Mouse (Mus musculus) ovary, postnatal 14 days (tissue): Measurements from ENCODE around the gene Parm1.

Source experiments
- DNase-seq: peaks from one replicate; pipeline ENCODE4 v3.0.0; 2022; ENCODE audit warnings: low spot score

Parm1 gene

DNA sequence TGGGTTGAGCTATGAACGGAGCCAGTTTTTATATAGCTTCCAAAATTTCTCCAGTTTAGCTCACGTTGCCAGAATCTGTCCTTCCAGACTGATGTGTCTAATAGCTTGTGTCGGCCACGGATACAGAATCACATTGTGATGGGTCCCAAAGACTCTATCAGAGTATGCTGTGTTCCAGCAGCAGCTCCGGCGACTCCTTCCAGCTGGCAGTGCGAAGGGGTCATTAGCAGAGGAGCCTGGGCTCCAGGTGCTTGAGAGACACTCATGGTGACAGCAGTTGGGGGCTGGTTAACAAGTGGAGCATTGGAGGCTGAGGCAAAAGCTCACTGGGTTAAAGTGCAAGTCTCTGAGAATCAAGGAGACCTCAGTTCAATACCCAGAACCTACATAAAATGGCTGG lies 61.5 kb downstream of the Parm1 start:
- DNase-seq = no peak

DNA sequence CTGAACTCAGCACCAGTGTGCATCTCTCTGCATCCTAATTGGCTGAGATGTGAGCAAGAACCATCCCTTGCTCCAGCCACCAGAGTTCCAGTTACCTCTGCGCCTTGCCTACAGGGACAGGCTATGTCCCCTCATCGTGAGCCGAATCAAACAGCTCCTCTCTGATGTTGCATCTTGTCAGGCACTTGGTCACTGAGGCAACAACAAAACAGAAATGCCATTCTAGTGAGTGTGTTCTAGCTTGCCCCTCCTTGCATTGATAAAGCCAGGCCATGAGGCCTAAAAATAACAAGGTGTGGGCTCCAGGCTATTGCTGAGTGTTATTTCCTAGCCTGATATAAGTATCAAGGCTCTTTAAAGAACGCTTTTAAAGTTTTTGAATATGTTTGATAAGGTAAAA lies 64.4 kb downstream of the Parm1 start:
- DNase-seq = no peak

DNA sequence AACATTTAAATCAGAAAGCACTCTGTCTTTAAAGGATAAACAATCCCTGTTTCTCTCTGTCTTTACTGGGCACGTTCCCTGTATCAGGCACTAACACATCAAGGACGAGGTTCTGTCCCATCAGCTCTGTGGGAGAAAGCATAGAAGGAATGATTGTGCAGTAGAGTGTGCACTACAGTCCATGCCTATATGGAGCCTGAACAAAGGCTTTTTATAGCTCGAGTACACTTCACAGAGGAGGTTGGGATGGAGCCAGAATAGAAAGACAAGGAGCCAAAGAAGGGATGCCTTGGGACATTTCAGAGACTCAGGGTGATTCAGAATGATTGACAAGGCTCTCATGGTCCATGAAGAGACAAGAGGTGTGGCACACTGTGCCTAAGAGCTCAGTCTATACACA lies 68.8 kb downstream of the Parm1 start:
- no peak for DNase-seq

DNA sequence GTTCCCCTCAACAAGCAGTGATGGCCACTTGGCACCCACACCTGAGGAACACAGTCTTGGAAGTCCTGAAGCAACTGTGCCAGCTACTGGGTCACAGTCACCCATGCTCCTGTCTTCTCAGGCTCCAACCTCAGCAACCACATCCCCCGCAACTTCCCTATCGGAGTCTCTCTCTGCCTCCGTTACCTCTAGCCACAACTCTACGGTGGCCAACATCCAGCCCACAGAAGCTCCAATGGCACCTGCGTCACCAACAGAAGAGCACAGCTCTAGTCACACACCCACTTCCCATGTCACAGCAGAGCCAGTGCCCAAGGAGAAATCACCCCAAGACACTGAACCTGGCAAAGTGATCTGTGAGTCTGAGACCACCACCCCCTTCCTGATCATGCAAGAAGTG lies 76.7 kb downstream of the Parm1 start:
- no peak for DNase-seq

DNA sequence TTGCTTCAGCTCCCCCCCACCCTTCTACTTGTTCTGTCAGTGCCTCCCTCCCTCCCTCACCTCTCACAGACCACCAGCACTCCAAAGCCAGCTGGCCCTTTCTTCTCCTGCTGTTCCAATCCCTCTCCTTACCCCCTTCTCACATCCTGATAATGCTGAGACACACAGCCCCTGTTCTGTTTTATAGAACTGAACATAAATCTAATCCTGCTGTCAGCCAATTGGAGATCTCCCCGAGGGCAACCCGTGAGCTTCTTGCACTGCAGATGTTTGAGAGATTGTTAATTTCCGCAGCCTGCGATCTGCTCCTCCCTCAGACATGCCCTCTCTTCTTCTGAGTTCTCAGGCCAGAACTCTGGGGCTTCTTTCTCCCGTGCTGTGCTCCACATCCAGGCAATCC lies 79.8 kb downstream of the Parm1 start:
- DNase-seq = no peak

DNA sequence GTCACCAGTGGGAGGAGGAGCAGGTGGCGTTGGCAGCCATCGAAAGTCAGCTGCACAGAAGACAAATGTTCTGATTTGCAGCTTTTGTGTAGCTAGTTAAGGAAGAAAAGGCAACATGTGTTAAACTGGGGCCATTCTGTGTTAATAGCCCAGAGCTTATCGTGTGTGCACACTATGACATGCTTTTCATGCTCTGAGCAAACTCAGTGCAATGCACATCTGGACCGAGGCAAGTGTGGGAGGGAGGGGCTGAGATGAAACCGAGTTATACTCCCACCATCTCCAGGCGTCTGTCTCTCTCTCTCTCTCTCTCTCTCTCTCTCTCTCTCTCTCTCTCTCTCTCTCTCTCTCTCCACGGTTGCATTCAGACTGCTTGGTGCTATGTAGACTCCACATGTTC lies 82.4 kb downstream of the Parm1 start:
- DNase-seq = no peak

DNA sequence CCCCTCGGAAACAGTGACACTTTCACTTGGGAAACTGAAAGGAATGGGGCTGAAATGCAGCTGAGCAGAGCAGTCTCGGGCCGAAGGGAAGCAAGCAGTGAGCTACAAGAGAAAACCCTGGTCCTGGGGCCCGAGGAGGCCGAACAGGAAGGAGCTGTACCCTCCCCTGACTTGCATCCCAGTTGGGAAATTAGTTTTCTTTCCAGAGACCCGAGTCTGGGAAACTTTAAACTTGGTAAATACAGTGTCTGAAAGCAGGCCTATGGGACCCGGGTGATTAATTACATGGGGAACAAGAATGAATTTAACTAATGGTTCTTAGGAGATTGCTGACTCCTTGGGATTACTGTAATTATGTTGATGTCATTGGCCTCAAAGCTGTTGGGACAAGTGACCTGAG lies 85.9 kb downstream of the Parm1 start:
- DNase-seq = no peak

DNA sequence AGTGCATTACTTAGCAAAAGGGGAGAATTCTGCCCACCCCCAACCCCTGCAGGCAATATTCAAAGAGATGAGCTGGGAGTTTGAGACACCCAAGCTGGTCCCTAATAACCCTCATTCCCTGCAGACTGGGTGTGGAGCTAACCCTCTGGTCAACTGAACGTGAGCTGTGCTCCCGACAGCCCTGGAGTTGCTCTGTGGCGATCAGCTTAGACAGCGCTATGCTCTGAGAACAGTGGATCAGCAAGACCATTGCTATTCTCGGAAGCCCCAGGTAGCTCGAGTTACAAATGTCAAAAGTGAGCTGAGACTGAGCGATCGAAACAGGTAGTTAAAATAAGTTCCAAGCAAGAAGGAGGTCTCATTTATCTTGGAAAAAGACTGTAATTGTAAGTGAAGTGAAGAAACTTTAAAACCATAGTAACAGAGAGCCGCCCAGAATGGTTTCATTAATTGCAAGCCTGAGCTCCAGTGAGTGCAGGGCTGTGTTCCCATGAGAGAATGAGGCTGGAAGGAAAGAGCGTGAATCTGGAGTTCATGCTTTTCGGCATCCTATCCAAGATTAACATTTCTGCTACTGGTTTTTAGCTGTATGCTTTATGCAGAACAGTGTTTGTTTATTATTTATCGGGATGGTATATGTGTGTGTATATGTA lies 86.5 kb downstream of the Parm1 start:
- no peak for DNase-seq

DNA sequence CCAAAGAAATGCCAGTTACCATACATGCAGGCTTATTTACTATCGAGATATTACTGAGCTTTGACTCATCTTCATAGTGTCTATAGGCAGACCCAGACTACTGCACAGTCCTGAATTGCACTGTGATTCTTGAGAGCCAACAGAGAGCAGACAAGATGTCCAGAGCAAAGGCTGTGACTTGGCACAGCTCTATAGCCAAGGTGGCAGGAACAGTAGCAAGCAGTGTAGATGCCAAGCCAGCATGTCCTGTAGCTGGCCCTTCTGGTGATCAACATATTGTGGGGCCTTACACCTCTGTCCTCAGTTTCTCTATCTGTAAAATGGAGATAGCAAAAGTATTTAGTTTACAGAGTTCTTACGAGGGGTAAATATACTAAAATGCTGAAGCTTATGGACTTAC lies 89.8 kb downstream of the Parm1 start:
- no peak for DNase-seq

DNA sequence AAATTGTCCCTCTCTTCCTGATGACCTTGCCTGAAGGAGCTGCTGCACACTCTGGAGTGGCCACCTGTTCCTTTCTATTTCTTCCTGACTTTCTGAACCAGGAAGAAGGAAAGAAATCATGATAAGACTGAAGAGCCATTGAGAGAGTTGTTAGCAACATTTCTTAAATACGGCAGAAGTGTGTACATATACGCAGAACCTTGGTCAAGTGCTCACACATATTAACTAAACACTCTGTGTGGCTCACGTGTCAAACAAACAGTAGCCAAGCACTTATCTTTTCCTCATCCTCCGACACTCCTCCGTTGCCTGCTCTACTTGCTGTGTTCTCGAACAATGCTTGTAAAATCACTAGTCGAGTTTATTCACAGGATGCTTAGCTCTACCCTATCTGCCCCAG lies 90.4 kb downstream of the Parm1 start:
- DNase-seq = no peak

DNA sequence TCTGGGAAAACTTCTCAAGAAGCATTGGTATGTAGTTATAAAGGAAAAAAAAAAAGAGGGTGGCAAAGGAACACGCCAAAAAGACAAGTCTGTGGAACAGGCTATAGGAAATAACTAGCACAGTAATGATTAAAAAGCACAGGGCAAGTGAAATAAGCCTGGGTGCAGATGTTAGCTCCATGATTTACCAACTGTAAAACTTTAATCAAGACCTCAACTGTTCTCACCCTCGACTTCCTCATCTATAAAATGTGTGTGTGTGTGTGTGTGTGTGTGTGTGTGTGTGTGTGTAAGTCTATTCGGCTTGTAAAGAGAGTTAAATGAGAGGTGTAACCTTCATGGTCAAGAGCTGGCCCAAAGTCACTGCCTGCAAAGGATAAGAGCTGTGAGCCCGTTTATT lies 91.6 kb downstream of the Parm1 start:
- DNase-seq = no peak

DNA sequence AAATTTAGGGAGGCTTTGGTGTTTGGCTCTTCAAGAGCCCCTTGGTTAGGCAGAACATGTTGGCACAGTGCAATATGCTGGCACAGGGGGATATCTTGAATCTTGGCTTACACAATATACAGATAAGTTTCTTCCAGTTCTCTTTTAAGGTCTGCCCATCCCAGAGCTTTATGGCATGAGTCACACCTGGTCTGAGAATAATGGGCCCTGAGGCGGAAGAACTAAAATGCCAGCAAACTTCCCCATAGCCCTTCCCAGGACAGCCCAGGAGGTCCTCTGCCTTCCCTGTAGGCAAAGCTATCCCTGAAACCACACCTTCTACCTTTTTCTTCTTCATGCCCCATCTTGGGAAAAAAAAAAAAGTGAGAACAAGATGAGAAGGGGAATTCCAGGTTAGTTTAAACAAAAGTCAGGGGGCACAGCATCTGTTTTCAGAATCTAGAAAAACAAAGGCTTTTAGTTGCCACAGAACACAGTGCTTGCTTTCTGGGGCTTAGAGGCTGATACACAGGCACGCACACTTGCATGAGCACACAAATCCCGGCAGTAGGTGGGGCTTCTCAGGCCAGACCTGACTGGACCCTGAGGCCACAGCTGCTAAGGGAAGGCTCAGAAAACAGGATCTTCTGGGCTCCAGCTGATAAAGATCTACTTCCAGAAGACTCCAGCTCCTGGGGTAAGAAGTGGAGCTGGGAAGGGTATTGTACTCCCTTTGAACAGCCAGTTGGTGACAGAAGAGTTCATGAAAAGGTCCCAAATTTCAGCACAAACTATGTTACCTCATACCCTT lies 92.3 kb downstream of the Parm1 start:
- no peak for DNase-seq

DNA sequence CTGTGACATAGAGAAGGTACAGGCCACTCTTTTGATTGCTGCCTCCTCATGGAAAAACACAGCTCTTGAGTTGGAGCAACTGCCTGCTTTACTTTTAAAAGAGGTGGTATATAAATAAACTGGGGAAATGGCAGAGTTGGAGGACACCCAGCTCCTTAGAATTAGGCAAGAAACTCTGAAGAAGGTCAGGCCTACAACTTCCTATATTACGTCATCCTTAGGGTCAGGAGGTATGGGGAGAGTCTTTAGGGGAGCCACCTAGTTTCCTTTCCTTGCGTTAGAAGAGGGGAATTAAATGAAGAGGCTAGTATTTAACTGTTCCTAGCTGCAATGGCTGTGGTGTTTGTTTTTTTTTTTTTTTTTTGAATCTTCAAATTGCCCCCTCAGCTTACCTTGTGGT lies 93.1 kb downstream of the Parm1 start:
- no peak for DNase-seq

DNA sequence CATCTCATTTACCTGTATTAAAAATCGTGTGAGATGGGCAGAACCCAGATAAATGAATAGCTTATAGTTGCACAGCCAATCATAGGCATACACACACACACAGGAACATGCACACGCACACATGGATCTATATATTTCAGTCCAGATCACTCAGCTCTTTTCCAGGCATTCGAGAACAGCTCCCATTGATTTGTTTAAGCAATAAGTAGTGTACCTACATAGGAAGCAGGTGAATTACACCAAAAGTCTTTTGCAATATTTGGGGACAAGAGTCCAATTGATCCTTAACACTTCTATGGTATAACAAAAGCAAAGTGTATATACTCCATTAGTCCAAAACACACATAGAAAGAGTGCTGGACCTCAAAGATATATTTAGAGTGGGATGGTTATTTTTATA lies 94.2 kb downstream of the Parm1 start:
- no peak for DNase-seq

DNA sequence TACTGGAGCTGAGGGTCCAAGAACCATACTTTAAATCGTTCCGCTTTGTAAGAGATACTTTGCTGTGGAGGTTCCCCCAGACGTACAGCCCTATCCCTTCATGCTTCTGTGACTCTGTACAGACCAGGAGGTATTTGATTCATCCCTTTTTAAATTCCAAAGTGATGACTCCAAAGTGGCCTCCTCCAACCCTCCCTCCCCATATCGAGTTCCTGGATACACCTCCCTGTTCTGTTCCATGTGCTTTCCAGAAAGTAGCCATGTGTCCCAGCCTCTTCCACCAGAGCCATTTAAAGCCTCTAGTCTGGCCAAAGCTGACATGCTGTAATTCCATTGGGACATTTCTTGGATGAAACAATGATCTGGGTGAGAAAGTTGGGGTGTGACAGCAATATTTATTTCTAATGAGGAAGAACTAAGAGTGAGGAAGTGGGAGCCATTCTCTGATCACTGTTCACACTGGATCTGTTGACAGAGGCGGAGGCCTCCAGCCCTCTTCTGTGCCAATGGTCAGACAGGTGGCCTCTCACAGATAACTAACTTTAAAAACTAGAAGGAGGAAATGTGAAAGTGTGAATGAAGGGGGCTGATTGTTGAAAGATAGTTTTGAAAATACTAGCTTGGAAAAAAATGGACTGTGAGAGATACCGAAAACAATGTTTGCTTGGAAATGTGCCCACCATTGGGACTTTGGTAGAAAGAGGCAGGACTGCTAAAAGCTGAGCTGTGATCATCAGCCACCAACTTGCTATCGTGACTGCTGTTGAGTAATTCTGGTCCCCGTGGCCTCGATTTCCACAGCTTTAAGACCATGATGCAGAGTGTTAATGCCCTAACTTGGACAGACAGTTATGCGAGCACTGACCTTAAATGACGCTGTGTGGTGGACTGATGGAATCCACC lies 100.2 kb downstream of the Parm1 start:
- no peak for DNase-seq

DNA sequence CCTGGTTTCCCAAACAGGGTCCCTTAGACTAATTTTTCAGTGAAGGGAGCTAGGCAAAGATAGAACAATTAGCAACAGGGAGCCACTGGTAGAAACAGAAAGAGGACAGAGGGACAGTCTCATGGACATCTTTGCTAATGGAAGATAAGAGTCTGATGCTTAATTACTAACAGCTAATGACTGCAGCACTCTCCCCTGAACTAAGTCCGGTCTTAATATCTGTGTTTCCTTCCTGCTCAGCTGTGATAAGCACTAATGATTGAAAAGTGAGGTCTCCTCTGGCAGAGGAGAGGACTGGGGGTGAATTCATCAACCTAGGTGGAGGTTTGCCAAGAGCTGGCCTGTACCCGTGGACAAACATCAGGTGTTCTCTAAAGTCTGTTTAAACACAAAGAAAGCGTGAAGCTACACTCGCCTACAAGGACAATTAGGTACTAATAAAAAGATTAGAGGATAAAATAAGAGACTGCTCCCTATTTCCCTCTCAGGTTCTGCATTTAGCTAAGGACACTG lies 101.3 kb downstream of the Parm1 start:
- DNase-seq = no peak

DNA sequence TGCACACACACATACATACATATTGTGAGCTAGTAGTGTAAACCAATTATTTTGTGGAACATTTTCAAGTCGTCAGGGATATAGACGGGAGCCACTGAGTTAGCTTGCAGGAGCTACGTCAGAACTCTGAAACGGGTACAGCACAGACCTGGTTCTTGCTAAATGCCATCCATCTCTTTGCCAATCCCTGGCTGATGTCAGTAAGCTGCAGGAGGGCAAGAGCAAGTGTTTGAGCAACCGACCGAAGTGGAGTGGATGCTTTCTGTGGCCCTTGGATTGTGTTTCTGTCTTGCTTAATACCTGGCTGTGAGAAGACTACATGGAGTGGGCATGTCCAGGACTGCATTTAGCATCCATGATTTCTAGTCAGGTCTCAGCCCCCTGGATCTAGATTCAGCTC lies 103.8 kb downstream of the Parm1 start:
- DNase-seq = no peak

DNA sequence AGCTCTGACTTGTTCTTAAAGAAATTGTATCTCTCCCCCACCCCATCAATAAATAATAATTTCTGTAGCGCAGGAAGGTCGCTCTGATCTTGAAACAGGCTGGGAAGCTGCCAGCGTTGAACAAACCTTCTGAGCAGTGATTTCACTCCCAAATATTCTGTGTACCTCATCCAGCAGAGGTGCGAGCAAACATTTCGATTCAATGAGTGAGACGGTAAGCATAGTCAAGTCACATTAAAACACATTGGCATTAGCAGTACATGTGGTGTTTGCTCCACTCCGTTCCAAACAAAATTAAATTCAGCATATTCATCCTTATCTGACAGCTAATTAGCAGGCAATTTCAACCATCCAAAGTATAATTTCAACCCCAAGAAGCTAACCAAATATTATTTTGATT lies 109.4 kb downstream of the Parm1 start:
- DNase-seq = no peak

DNA sequence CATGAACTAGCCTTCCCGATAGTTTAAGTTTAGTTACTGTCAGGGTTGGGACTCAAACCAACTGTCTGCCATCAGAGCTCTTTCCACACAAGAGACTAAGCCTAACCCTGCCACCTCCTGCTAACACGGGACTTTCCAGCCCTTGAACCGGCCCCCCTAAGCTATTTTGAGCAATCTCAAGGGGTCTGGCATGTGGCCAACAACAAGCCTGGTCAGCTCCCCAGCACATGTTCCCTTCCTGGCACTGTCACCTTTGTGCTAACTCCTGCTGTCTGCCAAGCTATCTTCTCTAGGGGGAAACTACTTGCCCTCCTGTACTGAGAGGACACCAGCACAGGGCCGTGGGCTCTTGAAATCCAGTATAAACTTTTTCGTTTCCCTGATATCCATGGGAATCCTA lies 112.1 kb downstream of the Parm1 start:
- DNase-seq = peak; percentile 17

DNA sequence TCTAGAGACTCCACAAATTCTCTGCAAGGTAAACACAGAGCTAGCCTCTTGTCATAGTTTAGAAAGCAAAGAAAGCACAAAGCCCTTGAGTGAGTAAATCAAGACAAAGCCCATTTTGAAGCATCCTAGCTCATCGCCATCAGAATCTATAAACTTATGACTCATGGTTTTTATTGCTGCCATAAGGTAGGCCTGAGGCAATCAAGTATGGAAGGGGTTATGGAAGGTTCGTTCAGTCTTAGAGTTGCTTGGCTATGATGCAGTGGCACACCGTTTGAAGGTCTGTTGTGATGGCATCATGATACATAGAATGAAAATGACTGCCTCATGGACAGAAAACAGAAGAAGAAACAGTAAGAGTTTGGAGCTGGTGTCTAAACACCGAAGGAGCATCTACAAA lies 133.9 kb downstream of the Parm1 start:
- no peak for DNase-seq

DNA sequence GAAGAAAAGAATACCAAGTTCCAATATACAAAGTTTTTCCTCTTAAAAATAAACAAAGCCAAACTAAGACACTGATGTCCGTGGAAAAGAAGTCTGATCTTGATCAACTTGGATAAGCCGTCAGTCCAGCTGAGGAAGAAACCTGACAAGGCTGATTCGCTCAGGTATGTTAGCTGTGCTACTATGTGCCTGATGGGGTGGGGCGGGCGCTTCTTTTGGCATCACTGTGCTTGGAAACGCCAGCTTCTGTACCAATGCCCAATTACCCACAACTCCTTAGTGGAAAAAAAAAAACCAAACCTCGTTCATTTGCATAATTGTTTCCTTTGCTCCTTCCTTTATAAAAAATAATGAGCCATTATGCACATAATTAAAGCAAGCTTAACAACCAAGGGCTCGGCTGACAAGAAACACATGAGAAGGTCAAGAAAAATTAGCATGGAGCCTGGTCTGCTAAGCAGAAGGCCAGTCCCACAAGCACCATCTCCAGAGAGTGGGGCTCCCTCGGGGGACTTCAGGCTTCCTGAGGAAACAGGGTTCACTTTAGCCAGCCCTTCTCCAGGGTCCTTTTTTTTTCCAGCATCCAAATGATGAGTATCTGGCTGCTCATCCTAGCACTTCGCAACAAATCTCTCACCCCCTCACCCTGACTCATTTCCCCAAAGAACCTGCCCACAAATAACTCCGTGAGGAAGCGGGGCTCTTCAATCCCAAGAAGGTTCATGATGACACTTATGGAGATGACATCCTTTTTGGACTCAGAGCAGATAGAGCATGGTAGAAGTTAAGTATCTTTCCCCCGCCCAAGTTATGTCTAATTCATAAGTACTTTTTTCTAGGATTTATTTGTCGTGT lies 135.9 kb downstream of the Parm1 start:
- DNase-seq = no peak
